Mouse (Mus musculus): ENCODE measurements around the gene Bcor.

GRCm38 (mm10) chrX:12079059-12079308, 81.2 kb downstream of the Bcor start:
- TF ChIP-seq CTCF (conservative IDR thresholded peaks at IDR 0.05; ENCODE audit: insufficient read depth, insufficient read length, low read depth, low read length) (no peak), POLR2A (IDR thresholded peaks at IDR 0.05; ENCODE audit: low read depth, low read length) (no peak)
